Mouse (Mus musculus) midbrain, postnatal 0 days (tissue): ENCODE measurements around the gene Zfp646. TPM values are rescaled to one million over a fixed set of nuclear protein-coding genes. Genes with fewer than 3 reads are reported as not detected.

Source experiments
- ATAC-seq: fragments of 200-750 bp; cut with Nextera tagmentation; 2 replicates; pipeline ENCODE4 v1.8.0; 2017; ENCODE audit warnings: moderate number of reproducible peaks, mild to moderate bottlenecking, moderate TSS enrichment, moderate library complexity; ENCODE audit not compliant: low FRiP score
- DNase-seq: peaks from one replicate; pipeline ENCODE4 v3.0.0-alpha.2; 2015; ENCODE audit warnings: low spot score
- H3K27ac ChIP-seq: fragments of 300-500 bp; sonication (generic); 2 replicates; pipeline ENCODE4 v1.5.1; 2014; ENCODE audit warnings: low read depth, mild to moderate bottlenecking, low read length, mixed read lengths
- H3K27me3 ChIP-seq: fragments of 300-500 bp; sonication (generic); 2 replicates; pipeline ENCODE4 v1.6.1; 2014; ENCODE audit warnings: low read length, control low read depth, mixed read lengths; ENCODE audit not compliant: insufficient read depth
- H3K36me3 ChIP-seq: fragments of 300-500 bp; sonication (generic); 2 replicates; pipeline ENCODE4 v1.6.1; 2014; ENCODE audit warnings: low read length, control low read depth, mixed read lengths; ENCODE audit not compliant: insufficient read depth
- H3K4me1 ChIP-seq: fragments of 300-500 bp; sonication (generic); 2 replicates; pipeline ENCODE4 v1.6.1; 2014; ENCODE audit warnings: mild to moderate bottlenecking, control low read depth, antibody characterized with exemption, low read length, mixed read lengths; ENCODE audit not compliant: insufficient read depth
- H3K4me2 ChIP-seq: fragments of 300-500 bp; sonication (generic); 2 replicates; pipeline ENCODE4 v1.6.1; 2014; ENCODE audit warnings: low read depth, mild to moderate bottlenecking, low read length, mixed read lengths; ENCODE audit not compliant: poor library complexity, severe bottlenecking
- H3K4me3 ChIP-seq: fragments of 300-500 bp; sonication (generic); 2 replicates; pipeline ENCODE4 v1.5.1; 2014; ENCODE audit warnings: low read depth, mild to moderate bottlenecking, low read length, moderate library complexity
- H3K9ac ChIP-seq: fragments of 300-500 bp; sonication (generic); replicated peaks from 2 replicates; pipeline ENCODE4 v1.6.1; 2014; ENCODE audit warnings: mild to moderate bottlenecking, low read length, moderate library complexity, mixed read lengths; ENCODE audit not compliant: poor library complexity, severe bottlenecking
- H3K9me3 ChIP-seq: fragments of 300-500 bp; sonication (generic); 2 replicates; pipeline ENCODE4 v1.6.1; 2016; ENCODE audit warnings: low read length, control low read depth
- CTCF ChIP-seq: IDR thresholded peaks from 2 replicates; pipeline ENCODE4 v1.5.1; 2016; ENCODE audit warnings: antibody characterized with exemption, mild to moderate bottlenecking
- WGBS: fragments of 180-500 bp; shearing (Covaris S2); extraction: QIAGEN DNeasy Blood & Tissue Kit; methylation state at CpG from one replicate; pipeline ENCODE4 v1.1.7; 2014; 5-methylcytosine and 5-hydroxymethylcytosine counted together
- polyA plus RNA-seq: library from polyadenylated mRNA; unstranded; fragments of >200 nt; fragmentation: Nextera tagmentation; extraction: Ambion mirVana; gene quantifications from 2 replicates; pipeline ENCODE4 v1.2.1, GENCODE M21; 2015
- total RNA-seq: library from RNA; depleted of rRNA; stranded (reverse); fragments of >200 nt; gene quantifications from 2 replicates; pipeline ENCODE4 v1.2.3, GENCODE M21; 2014

Gene Zfp646
- total and polyA plus RNA-seq, 2 experiments from 2014 or later, result 3.8 to 33.8 TPM

DNA sequence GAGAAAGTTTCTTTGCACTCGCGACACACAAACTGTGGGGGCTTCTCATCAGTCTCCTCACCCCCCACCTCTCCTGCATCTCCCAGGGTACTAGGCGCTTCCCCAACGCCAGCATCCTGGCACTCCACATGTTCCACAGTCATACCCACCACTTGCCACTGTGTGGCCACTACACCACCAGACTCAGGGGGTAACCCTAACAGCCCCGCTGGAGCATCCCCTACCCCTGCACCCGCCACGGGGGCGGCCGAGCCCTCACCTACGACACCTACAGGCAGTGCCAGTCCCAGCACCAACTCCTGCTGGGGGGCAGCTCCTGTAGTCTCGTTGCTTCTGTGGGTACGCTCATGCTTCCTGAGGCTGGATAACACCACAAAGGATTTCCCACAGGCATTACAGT, 9.6 kb upstream of the Zfp646 start:
- peaks cover 36% of the 10 kb centered on the region for H3K36me3 ChIP-seq
- DNase-seq, result no peak

DNA sequence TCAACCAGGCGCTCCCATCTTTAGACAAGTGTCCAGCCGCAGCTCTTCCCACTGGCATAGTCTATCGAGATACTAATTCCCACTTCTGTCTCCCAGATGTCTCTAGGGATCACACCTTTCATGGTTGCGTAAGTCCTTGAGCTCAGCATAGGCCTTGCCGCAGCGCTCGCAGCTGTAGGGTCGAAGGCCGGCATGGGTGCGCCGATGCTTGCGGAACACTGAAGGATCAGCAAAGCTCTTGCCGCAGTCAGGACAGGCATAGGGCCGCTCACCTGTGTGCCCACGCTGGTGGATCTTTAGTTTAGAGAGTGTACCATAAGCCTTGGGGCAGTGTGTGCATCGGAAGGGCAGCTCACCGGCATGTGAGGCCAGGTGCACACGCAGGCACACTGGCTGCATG, 8.4 kb upstream of the Zfp646 start:
- no peaks in the 10 kb centered on the region for H3K4me1 ChIP-seq
- ATAC-seq (no peak), DNase-seq (no peak)
- no peak overlapping the region for H3K4me3 ChIP-seq
- no peak overlapping the region for H3K27ac ChIP-seq
- no peaks in the 10 kb centered on the region for H3K27me3 ChIP-seq
- peaks cover 36% of the 10 kb centered on the region for H3K36me3 ChIP-seq
- no peak overlapping the region for H3K9ac ChIP-seq
- no peak overlapping the region for H3K4me2 ChIP-seq
- H3K9me3 ChIP-seq, result no peaks in the 10 kb centered on the region
- 96% methylated on average over 18 of the region's 18 CpGs for WGBS
- TF ChIP-seq CTCF, result no peak

More for the DNA sequence above, 9.6 kb upstream of the Zfp646 start:
- Histone ChIP-seq H3K4me3 (no peak overlapping the region), H3K27ac (no peak overlapping the region), H3K9ac (no peak overlapping the region), H3K27me3 (no peaks in the 10 kb centered on the region), H3K9me3 (no peaks in the 10 kb centered on the region), H3K4me2 (no peak overlapping the region), H3K4me1 (no peaks in the 10 kb centered on the region)
- ATAC-seq, result no peak
- WGBS, result 95% methylated on average over 11 of the region's 12 CpGs
- no peak for TF ChIP-seq CTCF

DNA sequence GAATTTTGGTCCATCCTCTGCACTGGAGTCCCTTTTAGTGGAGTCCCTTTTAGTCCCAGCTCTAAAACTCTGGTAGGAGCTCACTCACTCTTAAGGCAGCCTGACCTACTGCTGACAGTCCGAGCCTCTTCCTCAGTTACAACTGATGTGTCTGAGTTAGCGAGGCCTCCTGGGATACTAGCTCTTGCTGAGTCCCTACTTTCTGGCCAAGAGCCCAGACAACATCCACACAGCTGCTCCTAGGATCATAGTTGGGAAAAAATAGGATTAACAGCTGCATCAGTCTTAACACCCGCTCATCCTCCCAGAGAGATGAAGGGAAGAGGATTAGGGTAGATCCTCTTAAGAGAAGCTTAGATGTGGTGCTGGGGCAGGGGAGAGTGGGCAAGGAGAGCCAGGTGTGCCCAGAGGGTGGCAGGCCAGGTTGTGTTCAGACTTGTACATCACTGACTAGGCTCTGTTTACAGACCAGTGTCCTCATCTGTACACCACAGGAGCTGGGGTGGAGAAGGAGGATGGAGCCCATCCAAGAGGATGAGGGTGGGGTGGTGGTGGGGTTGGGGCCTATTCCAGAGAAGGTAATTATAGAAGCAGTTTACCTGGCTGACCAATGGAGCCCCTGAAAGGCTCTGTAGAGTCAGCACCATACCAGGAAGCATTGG, 6.7 kb upstream of the Zfp646 start:
- Histone ChIP-seq H3K4me3 (no peak overlapping the region), H3K9me3 (no peaks in the 10 kb centered on the region), H3K4me2 (no peak overlapping the region), H3K27me3 (no peaks in the 10 kb centered on the region), H3K36me3 (peaks cover 36% of the 10 kb centered on the region), H3K4me1 (0 out of 2 replicates have a peak, but pooled peaks cover 9% of the 10 kb centered on the region), H3K9ac (no peak overlapping the region), H3K27ac (no peak overlapping the region)
- WGBS, result 35% methylated on average over 3 of the region's 3 CpGs
- no peak for TF ChIP-seq CTCF
- DNase-seq (peak; percentile 32), ATAC-seq (no peak)

DNA sequence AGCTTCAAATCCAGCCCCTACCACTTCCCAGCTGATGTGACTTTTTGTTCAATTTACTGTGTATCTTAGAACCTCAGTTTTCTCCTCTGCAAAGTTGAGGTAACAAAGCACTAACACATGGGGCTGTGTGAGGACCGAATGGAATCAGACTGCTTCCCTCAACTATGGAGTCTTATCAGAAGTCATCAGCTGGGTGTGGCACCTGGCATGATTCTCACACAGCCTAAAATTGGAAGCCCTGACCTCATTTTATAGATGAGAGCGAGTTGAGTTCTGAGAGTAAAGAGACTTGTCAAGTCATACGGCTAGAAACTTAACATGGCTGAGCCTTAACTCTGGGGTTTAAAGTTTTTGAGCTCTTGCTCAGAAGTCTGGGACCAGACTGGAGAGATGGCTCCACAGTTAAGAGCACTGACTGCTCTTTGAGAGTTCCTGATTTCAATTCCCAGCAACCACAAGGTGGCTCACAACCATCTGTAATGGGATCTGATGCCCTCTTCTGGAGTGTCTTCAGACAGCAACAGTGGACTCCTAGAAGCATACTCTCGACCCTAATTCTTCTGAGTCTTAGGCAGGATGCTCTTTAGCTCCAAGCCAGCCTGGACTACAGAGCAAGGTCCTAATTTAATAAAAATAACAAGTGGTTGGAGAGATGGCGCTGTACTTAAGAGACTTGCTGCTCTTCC, 5.7 kb upstream of the Zfp646 start:
- Histone ChIP-seq H3K4me1 (0 out of 2 replicates have a peak, but pooled peaks cover 9% of the 10 kb centered on the region), H3K4me3 (no peak overlapping the region), H3K27me3 (no peaks in the 10 kb centered on the region), H3K36me3 (peaks cover 29% of the 10 kb centered on the region), H3K4me2 (no peak overlapping the region), H3K9me3 (no peaks in the 10 kb centered on the region), H3K9ac (no peak overlapping the region), H3K27ac (no peak overlapping the region)
- peak; percentile 60 for TF ChIP-seq CTCF
- DNase-seq (no peak), ATAC-seq (no peak)
- WGBS, result 77% methylated on average over 5 of the region's 5 CpGs

DNA sequence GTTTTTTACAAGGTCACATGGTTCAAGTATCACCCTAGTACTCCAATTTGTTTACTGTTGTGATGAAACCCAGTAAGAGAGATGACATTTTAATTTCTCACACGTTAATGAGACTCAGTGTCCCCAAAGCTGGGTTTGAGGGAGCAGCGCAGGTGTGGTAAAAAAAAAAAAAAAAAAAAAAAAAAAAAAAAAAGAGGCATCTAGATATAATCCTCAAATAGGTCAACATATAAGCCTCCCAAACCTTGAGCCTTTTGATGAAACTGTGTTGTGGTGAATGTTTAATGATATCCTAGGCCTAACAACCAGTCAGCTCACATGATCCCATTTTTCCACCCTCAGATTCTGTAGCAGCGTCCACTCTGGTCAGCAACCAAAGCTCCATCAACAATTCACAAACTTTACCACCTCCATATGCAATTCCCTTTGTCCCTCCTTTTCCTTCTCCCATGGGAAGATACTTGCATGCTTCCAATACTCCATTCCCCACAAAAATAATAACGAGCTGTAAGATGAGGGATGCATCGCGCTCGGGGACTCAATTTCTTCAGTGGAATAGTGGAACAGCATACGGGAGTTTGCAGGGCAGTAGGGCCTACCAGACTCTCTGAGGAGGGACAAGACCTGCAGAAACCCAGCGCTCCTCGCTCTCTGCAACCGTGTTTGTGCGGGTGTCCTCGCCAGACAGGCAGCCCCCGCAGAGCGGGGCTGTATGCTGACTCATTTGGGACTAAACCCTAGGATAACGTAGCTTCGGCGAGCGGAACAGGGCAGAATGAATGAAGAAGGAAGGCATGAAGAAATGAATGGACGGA, 1.0 kb upstream of the Zfp646 start:
- DNase-seq, result no peak
- Histone ChIP-seq H3K9ac (peak overlapping the region; percentile 95), H3K27ac (peak overlapping the region; percentile 98), H3K36me3 (peaks cover 22% of the 10 kb centered on the region), H3K27me3 (no peaks in the 10 kb centered on the region), H3K9me3 (no peaks in the 10 kb centered on the region), H3K4me3 (peak overlapping the region; percentile 92), H3K4me1 (0 out of 2 replicates have a peak, but pooled peaks cover 9% of the 10 kb centered on the region), H3K4me2 (peak overlapping the region; percentile 74)
- peak; percentile 42; the same call in 1 of the 2 replicates for ATAC-seq
- 4% methylated on average over 20 of the region's 20 CpGs for WGBS
- no peak for TF ChIP-seq CTCF
